Mouse (Mus musculus): Measurements from ENCODE around the gene Atxn1l. TPM values are rescaled to one million over a fixed set of nuclear protein-coding genes. Genes with fewer than 3 reads are reported as not detected.

The Atxn1l gene
- polyA plus RNA-seq, 1 experiment from 2014 or later, result 4.4 TPM

- Histone ChIP-seq H3K4me2 (ENCODE audit: low read length) (peak overlapping the region; percentile 57), H3K4me1 (ENCODE audit: control insufficient read depth, insufficient read depth, low read length) (peaks cover 25% of the 10 kb centered on the region), H3K4me3 (replicated peaks; ENCODE audit: low read depth, low read length) (peak overlapping the region; percentile 99), H3K36me3 (ENCODE audit: control insufficient read depth, insufficient read depth, low read length) (peaks cover 43% of the 10 kb centered on the region), H3K27me3 (ENCODE audit: control insufficient read depth, insufficient read depth, low read length) (no peaks in the 10 kb centered on the region), H3K27ac (replicated peaks; ENCODE audit: low read depth, low read length) (no peak overlapping the region; the same call in 1 of the 2 replicates), H3K9ac (replicated peaks; ENCODE audit: low read length) (peak overlapping the region; percentile 100; the same call in 1 of the 2 replicates), H3K9me3 (ENCODE audit: control insufficient read depth, low read length) (no peaks in the 10 kb centered on the region)
- ATAC-seq (ENCODE audit: low FRiP score, low TSS enrichment) (0 out of 2 replicates have a peak, but pooled peaks have one; percentile 42), DNase-seq (peak; percentile 84)
- 22% methylated on average over 2 of the region's 2 CpGs for WGBS
Measured at GRCm38 (mm10) chr8:109706874-109707237, 30.7 kb downstream of the Atxn1l start.

- peak overlapping the region; percentile 100 for H3K9ac ChIP-seq (replicated peaks; ENCODE audit: low read length)
- H3K9me3 ChIP-seq (ENCODE audit: control insufficient read depth, low read length), result no peaks in the 10 kb centered on the region
- WGBS, result under 1% methylated on average over 30 of the region's 30 CpGs
- peak; percentile 38 for ATAC-seq (ENCODE audit: low FRiP score, low TSS enrichment)
- H3K27ac ChIP-seq (replicated peaks; ENCODE audit: low read depth, low read length), result peak overlapping the region; percentile 97
- peaks cover 25% of the 10 kb centered on the region for H3K4me1 ChIP-seq (ENCODE audit: control insufficient read depth, insufficient read depth, low read length)
- peak overlapping the region; percentile 99 for H3K4me3 ChIP-seq (replicated peaks; ENCODE audit: low read depth, low read length)
- peak overlapping the region; percentile 57 for H3K4me2 ChIP-seq (ENCODE audit: low read length)
- H3K36me3 ChIP-seq (ENCODE audit: control insufficient read depth, insufficient read depth, low read length), result peaks cover 37% of the 10 kb centered on the region
- no peaks in the 10 kb centered on the region for H3K27me3 ChIP-seq (ENCODE audit: control insufficient read depth, insufficient read depth, low read length)
- DNase-seq, result peak; percentile 59
Measured at GRCm38 (mm10) chr8:109706076-109706873, 31.3 kb downstream of the Atxn1l start.

- Histone ChIP-seq H3K27ac (replicated peaks; ENCODE audit: low read depth, low read length) (peak within 1 kb of the TSS; percentile 97), H3K9me3 (ENCODE audit: control insufficient read depth, low read length) (no peaks in the 10 kb centered on the region), H3K27me3 (ENCODE audit: control insufficient read depth, insufficient read depth, low read length) (no peaks in the 10 kb centered on the region), H3K4me3 (replicated peaks; ENCODE audit: low read depth, low read length) (peak within 1 kb of the TSS; percentile 99), H3K36me3 (ENCODE audit: control insufficient read depth, insufficient read depth, low read length) (peaks cover 30% of the 10 kb centered on the region), H3K4me1 (ENCODE audit: control insufficient read depth, insufficient read depth, low read length) (peaks cover 25% of the 10 kb centered on the region), H3K9ac (replicated peaks; ENCODE audit: low read length) (peak within 1 kb of the TSS; percentile 100), H3K4me2 (ENCODE audit: low read length) (peak within 1 kb of the TSS; percentile 57)
- WGBS, result under 1% methylated on average over 85 of the region's 100 CpGs
- ATAC-seq (ENCODE audit: low FRiP score, low TSS enrichment) (peak; percentile 86), DNase-seq (peak; percentile 99)
Measured at GRCm38 (mm10) chr8:109705320-109706075, 32.0 kb downstream of the Atxn1l start, which contains the start of gene Zfp821. TSS of gene Zfp821 (plus strand) at chr8:109705546.

DNA sequence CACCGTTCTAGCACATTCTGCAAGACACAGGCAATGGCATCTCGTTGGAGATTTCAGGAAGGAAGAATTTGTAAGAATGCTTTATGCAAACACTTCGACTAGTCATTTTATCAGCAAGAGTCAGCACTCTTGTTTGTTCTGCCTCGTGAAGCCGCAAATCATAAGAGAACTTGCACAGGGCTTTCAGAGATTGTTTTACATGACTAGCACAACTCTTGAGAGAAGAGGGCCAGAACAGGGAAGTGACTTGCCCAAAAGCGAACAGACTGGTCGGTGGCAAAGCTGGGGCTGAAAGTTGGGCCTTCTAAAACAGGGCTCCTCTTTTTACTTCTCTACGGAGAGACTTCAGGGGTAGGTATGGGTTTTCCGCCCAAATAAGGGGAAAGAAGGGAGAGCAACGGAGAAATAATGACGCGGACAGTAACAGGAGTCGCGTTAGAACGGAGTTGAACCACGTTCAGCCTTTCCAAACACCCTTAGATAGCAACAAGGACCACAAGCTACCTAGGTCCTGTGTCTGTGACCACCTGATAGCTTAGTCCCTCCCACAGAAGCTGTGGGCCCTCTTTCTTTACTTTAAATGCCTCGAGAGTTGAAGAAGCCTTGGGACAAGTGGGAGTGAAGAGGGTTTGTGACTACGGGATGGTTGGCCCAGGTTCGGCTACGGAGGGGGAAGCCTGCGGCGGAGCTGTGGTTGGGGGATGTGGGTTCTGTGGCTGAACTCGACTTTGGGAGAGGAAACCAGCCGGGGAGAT, 32.8 kb downstream of the Atxn1l start:
- Histone ChIP-seq H3K9me3 (ENCODE audit: control insufficient read depth, low read length) (no peaks in the 10 kb centered on the region), H3K27me3 (ENCODE audit: control insufficient read depth, insufficient read depth, low read length) (no peaks in the 10 kb centered on the region), H3K9ac (replicated peaks; ENCODE audit: low read length) (peak overlapping the region; percentile 100), H3K36me3 (ENCODE audit: control insufficient read depth, insufficient read depth, low read length) (peaks cover 22% of the 10 kb centered on the region), H3K27ac (replicated peaks; ENCODE audit: low read depth, low read length) (peak overlapping the region; percentile 97; the same call in 1 of the 2 replicates), H3K4me2 (ENCODE audit: low read length) (peak overlapping the region; percentile 57), H3K4me1 (ENCODE audit: control insufficient read depth, insufficient read depth, low read length) (peaks cover 25% of the 10 kb centered on the region), H3K4me3 (replicated peaks; ENCODE audit: low read depth, low read length) (peak overlapping the region; percentile 99)
- 13% methylated on average over 24 of the region's 24 CpGs for WGBS
- DNase-seq, result no peak
- no peak for ATAC-seq (ENCODE audit: low FRiP score, low TSS enrichment)

DNA sequence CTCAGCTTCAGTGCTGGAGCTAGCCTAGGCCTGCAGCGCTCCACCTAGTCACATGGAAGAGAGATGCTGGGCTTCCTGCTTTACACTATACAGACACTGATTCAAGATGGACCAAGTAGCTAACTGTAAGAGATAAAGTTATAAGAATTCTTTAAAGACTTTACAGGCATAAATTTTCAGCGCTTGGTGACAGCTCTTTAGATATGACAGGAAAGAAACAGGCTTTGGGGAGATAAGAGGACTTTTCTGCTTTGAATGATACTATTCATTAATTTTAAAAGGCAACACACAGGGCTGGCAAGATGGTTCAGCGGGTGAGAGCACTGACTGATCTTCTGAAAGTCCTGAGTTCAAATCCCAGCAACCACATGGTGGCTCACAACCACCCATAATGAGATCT, 39.1 kb downstream of the Atxn1l start:
- ATAC-seq (ENCODE audit: low FRiP score, low TSS enrichment) (no peak), DNase-seq (no peak)
- Histone ChIP-seq H3K4me3 (replicated peaks; ENCODE audit: low read depth, low read length) (no peak overlapping the region), H3K27ac (replicated peaks; ENCODE audit: low read depth, low read length) (no peak overlapping the region), H3K9ac (replicated peaks; ENCODE audit: low read length) (no peak overlapping the region), H3K4me2 (ENCODE audit: low read length) (no peak overlapping the region), H3K4me1 (ENCODE audit: control insufficient read depth, insufficient read depth, low read length) (peaks cover 3% of the 10 kb centered on the region; the same call in 1 of the 2 replicates), H3K9me3 (ENCODE audit: control insufficient read depth, low read length) (no peaks in the 10 kb centered on the region), H3K27me3 (ENCODE audit: control insufficient read depth, insufficient read depth, low read length) (no peaks in the 10 kb centered on the region), H3K36me3 (ENCODE audit: control insufficient read depth, insufficient read depth, low read length) (no peaks in the 10 kb centered on the region)
- WGBS, result 78% methylated on average over 3 of the region's 3 CpGs

DNA sequence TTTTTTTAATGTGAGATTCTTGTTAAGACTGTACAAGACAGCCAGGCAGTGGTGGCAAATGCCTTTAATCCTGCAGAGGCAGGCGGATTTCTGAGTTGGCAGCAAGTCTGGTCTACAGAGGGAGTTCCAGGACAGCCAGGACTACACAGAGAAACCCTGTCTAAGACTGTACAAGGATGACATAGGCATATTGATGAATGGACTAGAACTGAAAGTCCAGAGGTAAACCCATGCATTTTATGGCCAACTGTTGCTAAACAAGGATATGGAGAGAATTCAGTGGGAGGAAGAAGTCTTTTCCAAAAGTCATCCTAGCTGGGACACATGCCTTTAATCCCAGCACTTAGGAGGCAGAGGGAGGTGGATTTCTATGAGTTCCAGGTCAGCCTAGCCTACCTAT, 39.8 kb downstream of the Atxn1l start:
- Histone ChIP-seq H3K9ac (replicated peaks; ENCODE audit: low read length) (no peak overlapping the region), H3K27me3 (ENCODE audit: control insufficient read depth, insufficient read depth, low read length) (no peaks in the 10 kb centered on the region), H3K4me1 (ENCODE audit: control insufficient read depth, insufficient read depth, low read length) (peaks cover 3% of the 10 kb centered on the region; the same call in 1 of the 2 replicates), H3K4me2 (ENCODE audit: low read length) (no peak overlapping the region), H3K9me3 (ENCODE audit: control insufficient read depth, low read length) (no peaks in the 10 kb centered on the region), H3K4me3 (replicated peaks; ENCODE audit: low read depth, low read length) (no peak overlapping the region), H3K27ac (replicated peaks; ENCODE audit: low read depth, low read length) (no peak overlapping the region), H3K36me3 (ENCODE audit: control insufficient read depth, insufficient read depth, low read length) (no peaks in the 10 kb centered on the region)
- WGBS, result 63% methylated on average over 1 of the region's 1 CpGs
- ATAC-seq (ENCODE audit: low FRiP score, low TSS enrichment), result no peak
- no peak for DNase-seq

DNA sequence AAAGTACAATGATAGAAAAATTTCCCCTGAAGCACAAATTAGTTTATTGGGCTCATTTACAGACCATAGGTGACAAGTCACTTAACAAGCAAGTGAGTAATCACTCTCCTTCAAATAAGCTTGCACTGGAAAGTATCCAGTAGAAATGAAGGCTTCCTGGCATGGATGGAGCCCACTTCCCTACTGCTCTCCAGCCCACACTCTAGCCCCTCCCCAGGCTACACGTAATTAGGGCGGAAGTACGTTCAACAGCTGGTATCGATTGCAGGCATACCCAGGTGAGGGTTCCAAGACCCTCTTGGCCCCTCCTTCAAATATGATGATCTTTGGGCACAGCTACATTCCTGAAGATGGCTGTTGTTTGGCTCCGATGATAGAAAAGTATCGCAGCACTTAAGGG, 43.4 kb downstream of the Atxn1l start:
- no peaks in the 10 kb centered on the region for H3K9me3 ChIP-seq (ENCODE audit: control insufficient read depth, low read length)
- H3K27me3 ChIP-seq (ENCODE audit: control insufficient read depth, insufficient read depth, low read length), result no peaks in the 10 kb centered on the region
- H3K4me3 ChIP-seq (replicated peaks; ENCODE audit: low read depth, low read length), result peak overlapping the region; percentile 99; the same call in 1 of the 2 replicates
- ATAC-seq (ENCODE audit: low FRiP score, low TSS enrichment) (no peak), DNase-seq (no peak)
- peak overlapping the region; percentile 66 for H3K4me2 ChIP-seq (ENCODE audit: low read length)
- H3K4me1 ChIP-seq (ENCODE audit: control insufficient read depth, insufficient read depth, low read length), result peaks cover 15% of the 10 kb centered on the region
- H3K36me3 ChIP-seq (ENCODE audit: control insufficient read depth, insufficient read depth, low read length), result no peaks in the 10 kb centered on the region
- H3K27ac ChIP-seq (replicated peaks; ENCODE audit: low read depth, low read length), result no peak overlapping the region
- WGBS, result 61% methylated on average over 6 of the region's 6 CpGs
- H3K9ac ChIP-seq (replicated peaks; ENCODE audit: low read length), result no peak overlapping the region

GRCm38 (mm10) chr8:109693146-109693900, 44.2 kb downstream of the Atxn1l start, which contains the start of gene Ist1:
TSS of gene Ist1 (minus strand) at chr8:109693260.
- ATAC-seq (ENCODE audit: low FRiP score, low TSS enrichment), result peak; percentile 98
- no peaks in the 10 kb centered on the region for H3K36me3 ChIP-seq (ENCODE audit: control insufficient read depth, insufficient read depth, low read length)
- 1% methylated on average over 57 of the region's 57 CpGs for WGBS

More at GRCm38 (mm10) chr8:109693146-109693900, 44.2 kb downstream of the Atxn1l start, which contains the start of gene Ist1:
- DNase-seq, result peak; percentile 100
- H3K9me3 ChIP-seq (ENCODE audit: control insufficient read depth, low read length), result no peaks in the 10 kb centered on the region
- peak within 1 kb of the TSS; percentile 99 for H3K4me3 ChIP-seq (replicated peaks; ENCODE audit: low read depth, low read length)
- peak within 1 kb of the TSS; percentile 66 for H3K4me2 ChIP-seq (ENCODE audit: low read length)
- peak within 1 kb of the TSS; percentile 84 for H3K27ac ChIP-seq (replicated peaks; ENCODE audit: low read depth, low read length)
- H3K9ac ChIP-seq (replicated peaks; ENCODE audit: low read length), result peak within 1 kb of the TSS; percentile 96
- no peaks in the 10 kb centered on the region for H3K27me3 ChIP-seq (ENCODE audit: control insufficient read depth, insufficient read depth, low read length)
- H3K4me1 ChIP-seq (ENCODE audit: control insufficient read depth, insufficient read depth, low read length), result peaks cover 15% of the 10 kb centered on the region
